Mouse (Mus musculus): ENCODE measurements around the gene Ankrd65. TPM values are rescaled to one million over a fixed set of nuclear protein-coding genes. Genes with fewer than 3 reads are reported as not detected.
A peak's percentile ranks its signal among the peaks of the same experiment; 100 is the strongest.

Gene Ankrd65
- total RNA-seq, 2 experiments from 2014 or later = 0.39 TPM; not detected in 1

DNA sequence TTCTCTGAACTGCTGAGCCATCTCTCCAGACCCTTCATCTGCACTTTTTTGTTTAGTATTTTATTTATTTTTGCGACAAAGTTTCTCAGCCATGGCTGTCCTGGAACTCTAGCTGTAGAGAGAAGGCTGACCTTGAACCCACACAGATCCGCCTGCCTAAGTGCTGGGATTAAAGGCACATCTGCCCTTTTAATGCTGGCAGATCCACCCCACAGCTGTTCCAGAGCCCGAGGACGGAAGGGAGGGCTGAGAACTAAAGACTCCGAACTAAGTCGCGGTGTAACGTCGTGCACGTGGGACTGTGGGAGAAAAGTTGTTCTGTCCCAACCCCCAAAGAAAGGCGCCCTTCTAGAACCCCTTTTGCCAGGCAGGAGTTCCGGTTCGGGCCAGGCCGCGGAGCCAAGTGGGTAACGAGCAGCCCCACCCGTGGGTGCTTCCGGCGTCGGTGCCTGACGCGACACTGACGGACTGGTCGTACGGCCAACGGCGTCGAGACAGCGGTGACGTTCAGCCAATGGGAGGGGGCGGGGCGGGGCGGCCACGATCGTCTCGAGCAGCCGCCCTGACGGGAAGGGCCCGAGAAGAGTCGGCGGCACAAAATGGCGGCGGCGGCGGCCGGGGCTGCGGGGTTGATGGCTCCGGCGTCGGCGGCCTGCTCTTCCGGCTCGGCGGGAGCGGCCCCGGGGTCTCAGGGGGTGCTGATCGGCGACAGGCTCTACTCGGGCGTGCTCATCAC lies 21.9 kb downstream of the Ankrd65 start, which contains the start of gene Ccnl2:
Gene Ccnl2, plus strand, starts transcription at position 561 of the 736 bp plus-strand sequence.
- peak; percentile 86 to 94 for DNase-seq (ENCODE audit: low spot score in 2 of 2)

DNA sequence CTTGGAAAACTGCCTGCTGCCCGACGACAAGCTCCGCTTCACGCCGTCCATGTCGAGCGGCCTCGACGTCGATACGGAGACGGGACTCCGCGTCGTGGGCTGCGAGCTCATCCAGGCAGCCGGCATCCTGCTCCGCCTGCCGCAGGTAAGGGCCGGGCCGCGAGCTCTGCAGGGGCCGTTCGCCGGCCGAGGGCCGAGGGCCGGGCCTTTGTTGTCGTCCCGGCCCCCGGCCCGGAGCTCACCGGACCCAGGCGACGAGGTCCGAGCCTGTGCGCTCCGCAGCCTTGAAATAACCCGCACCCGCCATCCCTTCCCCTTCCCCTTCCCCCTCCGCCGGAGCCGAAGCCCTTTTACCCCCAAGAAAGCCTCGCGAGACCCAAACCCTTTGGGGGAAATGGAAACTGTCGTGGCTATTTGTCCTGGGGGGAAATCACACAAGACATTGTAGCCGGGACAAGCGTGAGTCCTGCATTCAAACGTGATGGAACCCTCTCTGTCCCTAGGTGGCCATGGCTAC lies 22.5 kb downstream of the Ankrd65 start:
- peak in 1 of 2 experiments; percentile 35 for DNase-seq (ENCODE audit: low spot score in 2 of 2)

GRCm38 (mm10) chr4:155817533-155817932 lies 27.3 kb downstream of the Ankrd65 start:
- DNase-seq (ENCODE audit: low spot score in 2 of 2) = no peak

GRCm38 (mm10) chr4:155821025-155821424 lies 30.8 kb downstream of the Ankrd65 start:
- no peak for DNase-seq (ENCODE audit: low spot score in 2 of 2)

- DNase-seq (ENCODE audit: low spot score in 2 of 2) = no peak
Measured at GRCm38 (mm10) chr4:155823443-155823842, 33.2 kb downstream of the Ankrd65 start.

DNA sequence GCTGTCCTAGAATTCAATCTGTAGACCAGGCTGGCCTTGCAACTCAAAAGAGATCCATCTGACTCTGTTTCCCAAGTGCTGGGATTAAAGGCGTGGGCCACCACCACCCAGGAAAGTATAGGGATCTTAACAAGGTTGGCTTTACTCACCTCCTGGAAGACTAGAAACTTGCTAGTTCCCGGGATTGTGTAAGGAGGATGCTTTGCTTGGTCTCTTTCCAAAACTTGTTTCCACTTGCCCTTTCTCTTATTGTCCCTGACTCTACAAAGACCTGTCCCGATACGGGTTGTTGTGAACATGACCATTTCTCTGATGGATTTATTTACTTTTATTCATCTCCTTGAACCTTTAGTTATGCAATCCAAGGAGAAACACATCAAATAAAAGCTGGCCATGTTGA lies 39.6 kb downstream of the Ankrd65 start:
- DNase-seq (ENCODE audit: low spot score in 2 of 2) = no peak

DNA sequence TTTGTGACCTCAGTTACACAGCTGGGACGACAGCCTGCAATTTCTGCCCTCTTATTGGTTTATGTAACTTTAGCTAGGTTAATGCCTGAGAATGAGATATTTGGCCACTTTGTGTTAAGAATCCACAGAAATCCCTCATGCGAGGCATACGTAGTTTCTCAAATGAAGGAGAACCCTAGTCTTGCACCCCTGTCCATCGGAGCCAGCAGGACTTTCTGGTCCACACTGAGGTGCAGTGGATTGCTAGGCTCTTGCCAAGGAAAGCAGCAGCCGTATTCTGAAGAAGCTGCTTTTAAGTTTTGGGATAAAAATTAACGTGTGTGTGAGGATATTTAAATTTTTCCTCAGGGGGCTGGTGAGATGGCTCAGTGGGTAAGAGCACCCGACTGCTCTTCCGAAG lies 40.4 kb downstream of the Ankrd65 start:
- DNase-seq (ENCODE audit: low spot score in 2 of 2) = no peak

GRCm38 (mm10) chr4:155831205-155831766 lies 41.0 kb downstream of the Ankrd65 start, which contains the start of gene Aurkaip1:
Gene Aurkaip1 (plus strand): TSS chr4:155831272.
- DNase-seq (ENCODE audit: low spot score in 2 of 2) = peak; percentile 95 to 96

DNA sequence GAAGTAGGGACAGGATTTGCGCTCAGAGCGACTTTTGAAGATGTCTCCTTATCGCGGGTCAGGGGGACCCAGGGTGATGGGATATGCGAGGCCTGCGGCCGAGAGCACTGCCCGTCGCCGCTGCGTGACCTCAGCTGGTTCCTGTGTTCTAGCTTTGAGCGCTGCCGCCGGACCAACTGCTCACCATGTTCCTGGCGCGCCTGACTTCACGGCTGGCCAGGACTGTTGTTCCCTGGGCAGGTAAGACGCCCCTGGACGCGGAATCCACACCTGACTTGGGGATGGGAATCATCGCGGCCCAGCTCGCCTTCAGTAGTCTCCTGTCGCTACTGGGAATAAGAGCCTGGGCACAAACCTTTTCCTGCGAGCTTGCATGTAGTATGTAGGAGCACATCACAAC lies 41.6 kb downstream of the Ankrd65 start:
- DNase-seq (ENCODE audit: low spot score in 2 of 2) = no peak

GRCm38 (mm10) chr4:155832321-155832720 lies 42.1 kb downstream of the Ankrd65 start:
- DNase-seq (ENCODE audit: low spot score in 2 of 2) = no peak

DNA sequence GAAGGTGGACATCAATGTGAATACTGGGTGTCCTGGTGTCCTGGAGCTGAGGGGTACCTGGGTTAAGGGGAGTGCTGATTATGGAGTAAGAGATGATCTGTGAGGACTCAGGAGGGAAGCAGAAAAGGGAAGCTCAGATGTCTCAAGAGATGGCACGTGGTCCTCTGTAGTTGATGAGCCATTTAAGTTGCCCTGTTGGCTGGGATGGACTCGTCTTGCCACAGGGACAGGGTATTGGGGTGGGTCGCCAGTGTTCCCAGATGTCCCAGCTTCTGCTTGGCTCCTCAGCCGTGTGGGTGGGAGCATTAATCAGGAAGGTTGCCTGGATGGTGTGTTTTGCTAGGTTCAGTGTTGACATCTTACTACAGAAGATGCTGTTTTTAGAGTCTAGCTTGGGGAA lies 43.0 kb downstream of the Ankrd65 start:
- no peak for DNase-seq (ENCODE audit: low spot score in 2 of 2)

DNA sequence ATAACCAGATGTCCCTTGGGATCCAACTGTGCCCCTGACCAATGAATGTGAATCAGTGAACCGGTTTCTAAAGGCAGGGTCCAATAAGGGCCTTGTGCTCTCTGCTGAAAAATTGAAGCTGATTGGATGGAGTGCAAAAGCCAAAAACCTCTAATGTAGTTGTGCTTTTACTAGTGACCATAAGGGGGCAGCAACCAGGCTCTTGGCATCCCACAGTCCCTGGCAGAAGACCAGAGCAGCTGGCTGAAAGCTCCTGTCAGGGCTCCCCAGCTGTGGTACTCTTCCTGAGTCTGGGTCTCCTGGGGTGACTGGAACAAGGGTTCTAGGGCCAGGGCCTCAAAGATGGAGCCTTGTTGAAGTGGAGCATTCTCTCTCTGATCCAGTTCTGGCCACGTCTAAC lies 43.6 kb downstream of the Ankrd65 start:
- DNase-seq (ENCODE audit: low spot score in 2 of 2) = peak; percentile 83 to 91

DNA sequence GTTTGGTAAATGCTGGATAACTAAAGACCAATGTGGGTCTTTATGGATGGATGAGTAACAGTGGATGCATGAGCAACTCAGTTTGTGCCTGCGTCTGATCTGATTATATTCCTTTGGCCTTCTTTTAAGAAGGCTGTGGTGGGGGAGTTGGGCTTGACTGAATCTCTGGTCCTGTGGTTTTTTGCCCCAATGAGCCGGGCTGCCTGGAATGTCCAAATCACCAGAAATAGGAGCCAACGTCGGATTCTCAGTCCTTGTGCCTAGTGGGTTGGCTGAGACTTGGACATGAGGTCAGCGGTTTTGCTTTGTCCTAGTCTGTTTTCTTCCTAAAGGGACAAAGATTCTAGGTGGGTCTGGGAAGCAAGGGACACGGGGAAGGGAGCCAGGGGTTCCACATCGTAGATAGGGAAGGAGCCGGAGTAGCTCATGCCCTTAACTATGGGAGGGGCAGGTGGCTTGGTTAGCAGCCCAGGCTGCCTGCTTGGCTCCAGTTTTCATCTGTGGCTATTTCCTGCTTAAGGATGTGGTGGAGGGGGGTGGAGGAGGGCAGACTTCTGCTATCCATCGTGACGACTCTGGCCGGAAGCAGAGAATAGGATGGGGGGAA lies 47.3 kb downstream of the Ankrd65 start:
- no peak for DNase-seq (ENCODE audit: low spot score in 2 of 2)

DNA sequence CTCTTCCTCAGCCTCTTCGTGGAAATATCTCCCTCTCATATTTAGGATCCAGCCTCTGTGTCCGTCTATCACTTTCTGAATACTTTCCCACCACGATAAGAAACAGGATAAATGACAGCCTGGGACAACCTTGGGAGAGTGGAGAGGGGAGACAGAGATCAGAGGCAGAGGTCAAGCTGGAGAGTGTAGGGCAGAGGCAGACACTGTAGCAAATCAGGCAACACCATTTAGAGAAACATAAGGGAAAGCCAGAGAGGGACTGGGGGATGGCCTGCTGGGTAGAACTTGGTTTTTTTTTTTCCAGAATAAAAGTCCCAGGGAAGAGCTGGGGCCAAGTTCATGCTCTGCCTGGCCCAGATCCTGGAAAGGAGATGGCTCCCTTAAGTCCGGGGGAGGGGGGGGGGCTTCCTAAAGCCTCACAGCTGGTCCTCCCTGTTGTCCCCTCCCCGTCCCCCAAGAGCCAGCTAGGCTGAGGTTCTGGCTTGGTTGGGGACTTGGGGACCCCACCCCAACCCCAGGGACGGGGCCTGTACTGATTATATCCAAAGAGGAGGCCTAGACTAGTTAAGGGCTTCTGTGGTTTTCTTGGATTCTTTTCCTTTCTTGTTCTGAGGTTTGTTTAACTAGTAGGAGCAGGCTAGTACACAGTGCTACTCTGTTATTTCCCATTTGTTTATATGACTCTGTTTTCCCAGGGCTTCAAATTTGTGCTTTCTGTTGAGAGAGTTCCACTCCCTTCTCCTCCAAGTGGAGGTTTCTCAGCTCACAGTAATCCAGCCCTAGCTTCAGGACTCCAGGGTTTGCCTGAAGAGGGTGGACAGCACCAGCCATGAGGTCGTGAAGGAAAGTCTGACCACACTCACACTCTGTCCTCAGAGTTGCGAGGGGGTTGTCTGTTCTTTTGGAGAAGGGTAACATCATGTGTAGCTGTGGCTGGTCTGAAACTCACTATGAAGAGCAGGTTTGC lies 48.2 kb downstream of the Ankrd65 start:
- DNase-seq (ENCODE audit: low spot score in 2 of 2) = peak in 1 of 2 experiments; percentile 66

- DNase-seq (ENCODE audit: low spot score in 2 of 2) = peak; percentile 86 to 93
Measured at GRCm38 (mm10) chr4:155839483-155839910, 49.3 kb downstream of the Ankrd65 start, which contains the start of gene Mxra8. Gene Mxra8 (plus strand): TSS chr4:155839680.

GRCm38 (mm10) chr4:155840076-155841002 lies 50.1 kb downstream of the Ankrd65 start:
- no peak for DNase-seq (ENCODE audit: low spot score in 2 of 2)

DNA sequence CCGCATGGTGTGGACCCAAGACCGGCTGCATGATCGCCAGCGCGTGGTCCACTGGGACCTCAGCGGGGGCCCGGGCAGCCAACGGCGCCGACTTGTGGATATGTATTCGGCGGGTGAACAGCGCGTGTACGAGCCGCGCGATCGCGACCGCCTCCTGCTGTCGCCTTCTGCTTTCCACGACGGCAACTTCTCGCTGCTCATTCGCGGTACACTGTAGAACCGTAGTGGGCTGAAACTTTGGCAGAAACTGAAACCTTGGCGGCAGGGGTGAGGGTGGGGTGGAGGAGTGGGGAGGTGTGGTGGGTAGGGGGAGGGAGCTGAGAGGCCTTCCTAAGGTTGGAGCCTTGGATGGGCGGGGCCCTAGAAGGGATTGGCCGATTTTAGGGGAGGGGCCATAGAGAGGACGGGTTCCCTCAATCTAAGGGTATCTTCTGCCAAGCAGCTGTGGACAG lies 50.8 kb downstream of the Ankrd65 start:
- DNase-seq (ENCODE audit: low spot score in 2 of 2) = peak in 1 of 2 experiments; percentile 75

DNA sequence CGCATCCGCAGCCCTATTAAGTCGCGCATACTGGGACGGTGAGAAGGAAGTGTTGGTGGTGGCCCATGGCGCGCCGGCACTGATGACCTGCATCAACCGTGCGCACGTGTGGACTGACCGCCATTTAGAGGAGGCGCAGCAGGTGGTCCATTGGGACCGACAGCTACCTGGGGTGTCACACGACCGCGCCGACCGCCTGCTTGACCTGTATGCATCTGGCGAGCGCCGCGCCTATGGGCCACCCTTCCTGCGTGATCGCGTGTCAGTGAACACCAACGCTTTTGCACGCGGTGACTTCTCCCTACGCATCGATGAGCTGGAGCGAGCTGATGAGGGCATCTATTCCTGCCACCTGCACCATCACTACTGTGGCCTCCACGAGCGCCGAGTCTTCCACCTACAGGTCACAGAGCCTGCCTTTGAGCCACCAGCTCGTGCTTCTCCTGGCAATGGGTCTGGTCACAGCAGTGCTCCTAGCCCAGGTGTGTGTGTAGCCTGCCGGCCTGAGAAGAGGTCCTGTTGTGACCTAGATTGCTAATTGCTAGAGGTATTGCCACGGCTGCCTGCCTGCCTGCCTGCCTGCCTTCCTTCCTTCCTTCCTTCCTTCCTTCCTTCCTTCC lies 51.5 kb downstream of the Ankrd65 start:
- DNase-seq (ENCODE audit: low spot score in 2 of 2) = no peak

DNA sequence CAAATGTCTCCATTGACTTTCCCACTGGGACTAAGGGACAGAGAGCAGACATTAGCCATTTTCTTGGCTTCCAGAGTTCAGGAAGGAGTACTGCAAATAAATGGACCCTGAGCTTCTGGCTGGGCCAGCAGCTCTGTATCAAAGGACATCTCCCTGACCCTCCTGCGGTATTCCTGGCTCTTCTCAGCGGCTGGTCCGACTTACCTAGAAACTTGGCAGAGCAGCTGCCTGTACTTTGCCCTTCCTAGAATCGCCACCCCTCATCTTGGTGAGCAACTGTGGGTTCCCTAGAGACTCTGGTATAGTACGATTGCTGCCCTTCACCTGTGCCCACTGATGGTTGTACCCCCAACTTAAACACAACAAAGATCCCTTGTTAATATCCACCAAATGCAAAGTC lies 53.0 kb downstream of the Ankrd65 start:
- DNase-seq (ENCODE audit: low spot score in 2 of 2) = no peak
